Mouse (Mus musculus): Measurements from ENCODE around the gene Rps25. TPM values are rescaled to one million over a fixed set of nuclear protein-coding genes. Genes with fewer than 3 reads are reported as not detected.
"Not testable (repeated sequence)": the region's sequence is repeated elsewhere in the genome, so short reads cannot be mapped to it uniquely, and the experiment has no call there.

Rps25 gene
- polyA plus RNA-seq, 1 experiment from 2014 or later: 1,766 TPM

DNA sequence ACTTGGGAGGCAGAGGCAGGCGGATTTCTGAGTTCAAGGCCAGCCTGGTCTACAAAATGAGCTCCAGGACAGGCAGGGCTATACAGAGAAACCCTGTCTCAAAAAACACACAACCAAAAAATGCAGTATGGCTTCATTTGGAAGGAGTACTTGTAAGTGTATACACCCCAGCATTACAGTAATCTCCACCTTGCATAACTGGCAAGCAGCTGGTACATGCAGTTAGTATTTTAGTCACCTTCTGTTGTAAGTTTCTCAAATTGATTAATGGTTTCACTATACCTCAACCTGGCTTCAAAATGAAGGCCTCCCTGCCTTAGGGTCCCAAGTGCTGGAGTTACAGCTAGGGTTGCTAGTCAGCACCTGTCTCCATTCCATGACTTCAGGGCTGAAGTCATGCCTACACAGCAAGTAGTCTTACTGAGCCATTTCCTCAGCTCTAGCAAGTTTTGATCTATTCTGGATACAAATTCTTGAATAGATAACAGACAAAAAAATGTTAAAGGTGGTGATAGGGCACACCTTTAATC is 4.7 kb downstream of the Rps25 start:
- 88% methylated on average over 1 of the region's 1 CpGs for WGBS
- no peak for ATAC-seq (ENCODE audit: insufficient read depth, low FRiP score, low TSS enrichment)

GRCm38 (mm10) chr9:44412306-44412705 is 5.4 kb downstream of the Rps25 start:
- H3K4me3 ChIP-seq (ENCODE audit: low read depth, low read length): no peak overlapping the region
- 88% methylated on average over 4 of the region's 4 CpGs for WGBS
- no peaks in the 10 kb centered on the region for H3K27me3 ChIP-seq (ENCODE audit: control insufficient read depth, insufficient read depth, low read length)
- DNase-seq (ENCODE audit: low spot score) (no peak), ATAC-seq (ENCODE audit: insufficient read depth, low FRiP score, low TSS enrichment) (no peak)
- H3K27ac ChIP-seq (ENCODE audit: low read depth, low read length): no peak overlapping the region
- peaks cover 2% of the 10 kb centered on the region; the same call in 1 of the 2 replicates for H3K4me1 ChIP-seq (ENCODE audit: control insufficient read depth, insufficient read depth, low read length)
- H3K36me3 ChIP-seq (ENCODE audit: control insufficient read depth, insufficient read depth, low read length): peaks cover 9% of the 10 kb centered on the region
- H3K4me2 ChIP-seq (ENCODE audit: low read depth): no peak overlapping the region
- H3K9me3 ChIP-seq (ENCODE audit: control insufficient read depth, low read length): no peaks in the 10 kb centered on the region
- no peak overlapping the region for H3K9ac ChIP-seq (ENCODE audit: low read length)

More for the DNA sequence above, 4.7 kb downstream of the Rps25 start:
- Histone ChIP-seq H3K4me2 (ENCODE audit: low read depth) (no peak overlapping the region), H3K4me1 (ENCODE audit: control insufficient read depth, insufficient read depth, low read length) (no peaks in the 10 kb centered on the region), H3K9ac (ENCODE audit: low read length) (no peak overlapping the region), H3K9me3 (ENCODE audit: control insufficient read depth, low read length) (no peaks in the 10 kb centered on the region), H3K36me3 (ENCODE audit: control insufficient read depth, insufficient read depth, low read length) (peaks cover 9% of the 10 kb centered on the region), H3K27ac (ENCODE audit: low read depth, low read length) (no peak overlapping the region), H3K27me3 (ENCODE audit: control insufficient read depth, insufficient read depth, low read length) (no peaks in the 10 kb centered on the region), H3K4me3 (ENCODE audit: low read depth, low read length) (no peak overlapping the region)
- DNase-seq (ENCODE audit: low spot score): no peak

- Histone ChIP-seq H3K27ac (ENCODE audit: low read depth, low read length) (no peak overlapping the region), H3K27me3 (ENCODE audit: control insufficient read depth, insufficient read depth, low read length) (no peaks in the 10 kb centered on the region), H3K9ac (ENCODE audit: low read length) (no peak overlapping the region), H3K36me3 (ENCODE audit: control insufficient read depth, insufficient read depth, low read length) (peaks cover 9% of the 10 kb centered on the region), H3K4me1 (ENCODE audit: control insufficient read depth, insufficient read depth, low read length) (peaks cover 3% of the 10 kb centered on the region; the same call in 1 of the 2 replicates), H3K4me2 (ENCODE audit: low read depth) (no peak overlapping the region), H3K4me3 (ENCODE audit: low read depth, low read length) (no peak overlapping the region), H3K9me3 (ENCODE audit: control insufficient read depth, low read length) (no peaks in the 10 kb centered on the region)
- 84% methylated on average over 2 of the region's 2 CpGs for WGBS
- ATAC-seq (ENCODE audit: insufficient read depth, low FRiP score, low TSS enrichment): no peak
- no peak for DNase-seq (ENCODE audit: low spot score)
These were observed 5.8 kb downstream of the Rps25 start for GRCm38 (mm10) chr9:44412781-44413180.

GRCm38 (mm10) chr9:44417156-44417891 is 10.4 kb downstream of the Rps25 start:
- H3K9ac ChIP-seq (ENCODE audit: low read length): peak overlapping the region; percentile 66
- H3K4me3 ChIP-seq (ENCODE audit: low read depth, low read length): peak overlapping the region; percentile 56
- DNase-seq (ENCODE audit: low spot score): no peak
- peaks cover 1% of the 10 kb centered on the region; the same call in 1 of the 2 replicates for H3K36me3 ChIP-seq (ENCODE audit: control insufficient read depth, insufficient read depth, low read length)
- H3K27me3 ChIP-seq (ENCODE audit: control insufficient read depth, insufficient read depth, low read length): no peaks in the 10 kb centered on the region
- WGBS: 7% methylated on average over 26 of the region's 26 CpGs
- no peaks in the 10 kb centered on the region for H3K9me3 ChIP-seq (ENCODE audit: control insufficient read depth, low read length)
- H3K4me1 ChIP-seq (ENCODE audit: control insufficient read depth, insufficient read depth, low read length): peaks cover 3% of the 10 kb centered on the region; the same call in 1 of the 2 replicates
- H3K4me2 ChIP-seq (ENCODE audit: low read depth): peak overlapping the region; percentile 79
- H3K27ac ChIP-seq (ENCODE audit: low read depth, low read length): no peak overlapping the region
- ATAC-seq (ENCODE audit: insufficient read depth, low FRiP score, low TSS enrichment): peak; percentile 27; the same call in 1 of the 2 replicates

- WGBS: 1% methylated on average over 38 of the region's 38 CpGs
- Histone ChIP-seq H3K4me2 (ENCODE audit: low read depth) (peak overlapping the region; percentile 79), H3K27ac (ENCODE audit: low read depth, low read length) (no peak overlapping the region), H3K4me1 (ENCODE audit: control insufficient read depth, insufficient read depth, low read length) (peaks cover 3% of the 10 kb centered on the region; the same call in 1 of the 2 replicates), H3K9ac (ENCODE audit: low read length) (peak overlapping the region; percentile 66), H3K27me3 (ENCODE audit: control insufficient read depth, insufficient read depth, low read length) (no peaks in the 10 kb centered on the region), H3K9me3 (ENCODE audit: control insufficient read depth, low read length) (no peaks in the 10 kb centered on the region), H3K36me3 (ENCODE audit: control insufficient read depth, insufficient read depth, low read length) (no peaks in the 10 kb centered on the region), H3K4me3 (ENCODE audit: low read depth, low read length) (peak overlapping the region; percentile 56)
- ATAC-seq (ENCODE audit: insufficient read depth, low FRiP score, low TSS enrichment) (peak; percentile 72), DNase-seq (ENCODE audit: low spot score) (peak; percentile 93)
These were observed 11.0 kb downstream of the Rps25 start for GRCm38 (mm10) chr9:44417892-44418363.

- Histone ChIP-seq H3K27me3 (ENCODE audit: control insufficient read depth, insufficient read depth, low read length) (no peaks in the 10 kb centered on the region), H3K4me3 (ENCODE audit: low read depth, low read length) (peak within 1 kb of the TSS; percentile 56), H3K4me2 (ENCODE audit: low read depth) (peak within 1 kb of the TSS; percentile 79), H3K27ac (ENCODE audit: low read depth, low read length) (no peak within 1 kb of the TSS), H3K9ac (ENCODE audit: low read length) (peak within 1 kb of the TSS; percentile 66), H3K9me3 (ENCODE audit: control insufficient read depth, low read length) (no peaks in the 10 kb centered on the region), H3K4me1 (ENCODE audit: control insufficient read depth, insufficient read depth, low read length) (peaks cover 3% of the 10 kb centered on the region; the same call in 1 of the 2 replicates), H3K36me3 (ENCODE audit: control insufficient read depth, insufficient read depth, low read length) (no peaks in the 10 kb centered on the region)
- DNase-seq (ENCODE audit: low spot score) (no peak), ATAC-seq (ENCODE audit: insufficient read depth, low FRiP score, low TSS enrichment) (no peak)
- WGBS: 83% methylated on average over 14 of the region's 14 CpGs
These were observed 11.8 kb downstream of the Rps25 start, which contains the start of gene Ccdc84 for GRCm38 (mm10) chr9:44418519-44419385. Ccdc84 (minus strand) TSS chr9:44418569.

GRCm38 (mm10) chr9:44419730-44420129 is 12.8 kb downstream of the Rps25 start:
- not testable (repeated sequence) for ATAC-seq (ENCODE audit: insufficient read depth, low FRiP score, low TSS enrichment); H3K36me3 ChIP-seq (ENCODE audit: control insufficient read depth, insufficient read depth, low read length); H3K9me3 ChIP-seq (ENCODE audit: control insufficient read depth, low read length); DNase-seq (ENCODE audit: low spot score); H3K9ac ChIP-seq (ENCODE audit: low read length); H3K4me2 ChIP-seq (ENCODE audit: low read depth); H3K27ac ChIP-seq (ENCODE audit: low read depth, low read length); H3K27me3 ChIP-seq (ENCODE audit: control insufficient read depth, insufficient read depth, low read length); H3K4me1 ChIP-seq (ENCODE audit: control insufficient read depth, insufficient read depth, low read length); H3K4me3 ChIP-seq (ENCODE audit: low read depth, low read length)
- 95% methylated on average over 9 of the region's 9 CpGs for WGBS

- Histone ChIP-seq H3K4me2 (ENCODE audit: low read depth) (no peak overlapping the region), H3K4me3 (ENCODE audit: low read depth, low read length) (no peak overlapping the region), H3K4me1 (ENCODE audit: control insufficient read depth, insufficient read depth, low read length) (peaks cover 3% of the 10 kb centered on the region; the same call in 1 of the 2 replicates), H3K9ac (ENCODE audit: low read length) (no peak overlapping the region), H3K27me3 (ENCODE audit: control insufficient read depth, insufficient read depth, low read length) (no peaks in the 10 kb centered on the region), H3K9me3 (ENCODE audit: control insufficient read depth, low read length) (no peaks in the 10 kb centered on the region), H3K36me3 (ENCODE audit: control insufficient read depth, insufficient read depth, low read length) (no peaks in the 10 kb centered on the region), H3K27ac (ENCODE audit: low read depth, low read length) (no peak overlapping the region)
- DNase-seq (ENCODE audit: low spot score) (no peak), ATAC-seq (ENCODE audit: insufficient read depth, low FRiP score, low TSS enrichment) (no peak)
- WGBS: 75% methylated on average over 5 of the region's 5 CpGs
These were observed 13.4 kb downstream of the Rps25 start for GRCm38 (mm10) chr9:44420280-44420898.
